Mouse (Mus musculus): ENCODE measurements around the gene Tenm2.

The Tenm2 gene

GRCm38 (mm10) chr11:36492274-36492673 lies 743.5 kb downstream of the Tenm2 start:
- in situ Hi-C loops (cut with MboI; ENCODE audit: low sequenced_read_pairs), result no loop called here

GRCm38 (mm10) chr11:36490085-36490484 lies 745.7 kb downstream of the Tenm2 start:
- in situ Hi-C loops (cut with MboI; ENCODE audit: low sequenced_read_pairs), result no loop called here

- in situ Hi-C loops (cut with MboI; ENCODE audit: low sequenced_read_pairs), result no loop called here
These were observed 747.1 kb downstream of the Tenm2 start for GRCm38 (mm10) chr11:36488666-36489065.

- in situ Hi-C loops (cut with MboI; ENCODE audit: low sequenced_read_pairs), result no loop called here
These were observed 749.7 kb downstream of the Tenm2 start for GRCm38 (mm10) chr11:36486092-36486491.

- in situ Hi-C loops (cut with MboI; ENCODE audit: low sequenced_read_pairs), result no loop called here
These were observed 751.2 kb downstream of the Tenm2 start for GRCm38 (mm10) chr11:36484466-36485069.

GRCm38 (mm10) chr11:36482136-36482535 lies 753.6 kb downstream of the Tenm2 start:
- in situ Hi-C loops (cut with MboI; ENCODE audit: low sequenced_read_pairs), result no loop called here

GRCm38 (mm10) chr11:36481524-36481923 lies 754.2 kb downstream of the Tenm2 start:
- in situ Hi-C loops (cut with MboI; ENCODE audit: low sequenced_read_pairs), result no loop called here

- in situ Hi-C loops (cut with MboI; ENCODE audit: low sequenced_read_pairs), result no loop called here
These were observed 754.7 kb downstream of the Tenm2 start for GRCm38 (mm10) chr11:36481086-36481485.

GRCm38 (mm10) chr11:36469811-36470551 lies 765.8 kb downstream of the Tenm2 start:
- in situ Hi-C loops (cut with MboI; ENCODE audit: low sequenced_read_pairs), result no loop called here

- in situ Hi-C loops (cut with MboI; ENCODE audit: low sequenced_read_pairs), result no loop called here
These were observed 777.3 kb downstream of the Tenm2 start for GRCm38 (mm10) chr11:36458451-36458850.

- in situ Hi-C loops (cut with MboI; ENCODE audit: low sequenced_read_pairs), result no loop called here
These were observed 781.7 kb downstream of the Tenm2 start for GRCm38 (mm10) chr11:36454076-36454475.

GRCm38 (mm10) chr11:36452436-36452835 lies 783.3 kb downstream of the Tenm2 start:
- in situ Hi-C loops (cut with MboI; ENCODE audit: low sequenced_read_pairs), result no loop called here

- in situ Hi-C loops (cut with MboI; ENCODE audit: low sequenced_read_pairs), result no loop called here
These were observed 789.4 kb downstream of the Tenm2 start for GRCm38 (mm10) chr11:36446351-36446750.

GRCm38 (mm10) chr11:36443821-36444220 lies 791.9 kb downstream of the Tenm2 start:
- in situ Hi-C loops (cut with MboI; ENCODE audit: low sequenced_read_pairs), result no loop called here

GRCm38 (mm10) chr11:36441801-36442200 lies 794.0 kb downstream of the Tenm2 start:
- in situ Hi-C loops (cut with MboI; ENCODE audit: low sequenced_read_pairs), result no loop called here

- in situ Hi-C loops (cut with MboI; ENCODE audit: low sequenced_read_pairs), result no loop called here
These were observed 799.5 kb downstream of the Tenm2 start for GRCm38 (mm10) chr11:36436251-36436650.

GRCm38 (mm10) chr11:36428947-36429346 lies 806.8 kb downstream of the Tenm2 start:
- in situ Hi-C loops (cut with MboI; ENCODE audit: low sequenced_read_pairs), result no loop called here

- in situ Hi-C loops (cut with MboI; ENCODE audit: low sequenced_read_pairs), result no loop called here
These were observed 810.8 kb downstream of the Tenm2 start for GRCm38 (mm10) chr11:36424959-36425358.

- in situ Hi-C loops (cut with MboI; ENCODE audit: low sequenced_read_pairs), result no loop called here
These were observed 815.7 kb downstream of the Tenm2 start for GRCm38 (mm10) chr11:36420047-36420446.

- in situ Hi-C loops (cut with MboI; ENCODE audit: low sequenced_read_pairs), result no loop called here
These were observed 820.5 kb downstream of the Tenm2 start for GRCm38 (mm10) chr11:36415244-36415643.

- in situ Hi-C loops (cut with MboI; ENCODE audit: low sequenced_read_pairs), result no loop called here
These were observed 824.9 kb downstream of the Tenm2 start for GRCm38 (mm10) chr11:36410881-36411280.

Data from CH12F3 (cell line).